Mouse (Mus musculus) adrenal gland (tissue): ENCODE data around the gene Adamts17.

ENCODE experiments used
- intact Hi-C: fragments of 180-260 bp; cut with DNase I; formaldehyde crosslinking; loops from one replicate; pipeline ENCODE4 v1.15.1; 2025

Adamts17 gene

GRCm38 (mm10) chr7:66967206-66967919 lies 127.8 kb downstream of the Adamts17 start:
- intact Hi-C loops = no loop called here

GRCm38 (mm10) chr7:66968661-66969060 lies 129.1 kb downstream of the Adamts17 start:
- intact Hi-C loops = no loop called here

GRCm38 (mm10) chr7:66969199-66969598 lies 129.7 kb downstream of the Adamts17 start:
- intact Hi-C loops = no loop called here

- intact Hi-C loops = no loop called here
These were observed 130.7 kb downstream of the Adamts17 start for GRCm38 (mm10) chr7:66970235-66970634.

- intact Hi-C loops = no loop called here
These were observed 131.4 kb downstream of the Adamts17 start for GRCm38 (mm10) chr7:66970974-66971373.

GRCm38 (mm10) chr7:66974859-66975258 lies 135.3 kb downstream of the Adamts17 start:
- intact Hi-C loops = no loop called here

- intact Hi-C loops = no loop called here
These were observed 136.8 kb downstream of the Adamts17 start for GRCm38 (mm10) chr7:66976371-66976770.

GRCm38 (mm10) chr7:66981591-66981990 lies 142.1 kb downstream of the Adamts17 start:
- intact Hi-C loops = no loop called here

GRCm38 (mm10) chr7:66982084-66982483 lies 142.5 kb downstream of the Adamts17 start:
- intact Hi-C loops = no loop called here

GRCm38 (mm10) chr7:66987671-66988070 lies 148.1 kb downstream of the Adamts17 start:
- intact Hi-C loops = no loop called here

- intact Hi-C loops = no loop called here
These were observed 148.9 kb downstream of the Adamts17 start for GRCm38 (mm10) chr7:66988441-66988840.

GRCm38 (mm10) chr7:66989357-66990045 lies 150.0 kb downstream of the Adamts17 start:
- intact Hi-C loops = no loop called here

GRCm38 (mm10) chr7:66998821-66999220 lies 159.3 kb downstream of the Adamts17 start:
- intact Hi-C loops = no loop called here

GRCm38 (mm10) chr7:67003648-67004047 lies 164.1 kb downstream of the Adamts17 start:
- intact Hi-C loops = no loop called here

- intact Hi-C loops = no loop called here
These were observed 164.7 kb downstream of the Adamts17 start for GRCm38 (mm10) chr7:67004220-67004619.

GRCm38 (mm10) chr7:67009841-67010240 lies 170.3 kb downstream of the Adamts17 start:
- intact Hi-C loops = no loop called here

GRCm38 (mm10) chr7:67012011-67012751 lies 172.6 kb downstream of the Adamts17 start:
- intact Hi-C loops = no loop called here

- intact Hi-C loops = no loop called here
These were observed 173.8 kb downstream of the Adamts17 start for GRCm38 (mm10) chr7:67013211-67013895.

- intact Hi-C loops = no loop called here
These were observed 180.4 kb downstream of the Adamts17 start for GRCm38 (mm10) chr7:67019937-67020336.

GRCm38 (mm10) chr7:67026114-67027070 lies 186.9 kb downstream of the Adamts17 start:
- intact Hi-C loops = no loop called here
